Mouse (Mus musculus): ENCODE data around the gene Ghrl.

GRCm38 (mm10) chr6:113697222-113698205 lies 22.2 kb downstream of the Ghrl start:
- TF ChIP-seq CTCF (IDR thresholded peaks at IDR 0.05; ENCODE audit: control insufficient read depth, insufficient read depth, insufficient read length) (no peak), USF1 (IDR thresholded peaks at IDR 0.05; ENCODE audit: low read depth) (no peak), MAX (IDR thresholded peaks at IDR 0.05) (no peak)

Data from C2C12 (cell line).